Mouse (Mus musculus): Measurements from ENCODE around the gene Gsta2. TPM values are rescaled to one million over a fixed set of nuclear protein-coding genes. Genes with fewer than 3 reads are reported as not detected.

The Gsta2 gene
- polyA plus RNA-seq, 1 experiment from 2014 or later, result 1.2 TPM

DNA sequence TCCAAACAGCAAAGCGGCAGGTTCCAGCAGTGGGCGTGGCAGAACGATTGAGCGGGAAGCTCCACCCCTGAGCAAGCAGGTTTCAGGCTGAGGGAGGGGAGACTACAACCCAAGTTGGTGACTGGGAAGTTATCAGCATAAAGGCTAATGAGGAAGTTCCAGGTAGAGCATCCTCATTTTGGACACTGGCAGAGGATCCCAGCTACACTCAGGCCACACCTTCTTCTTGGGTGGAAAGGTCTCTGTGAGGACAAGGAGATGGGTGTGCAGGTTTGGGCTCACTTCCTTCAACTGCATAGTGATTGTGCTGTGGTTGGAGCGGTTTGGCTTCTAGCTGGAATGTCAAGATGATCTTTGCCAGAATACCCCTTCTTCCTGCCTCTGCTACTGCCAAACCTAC, 34.4 kb upstream of the Gsta2 start:
- Histone ChIP-seq H3K4me1 (ENCODE audit: control insufficient read depth, insufficient read depth, low read length) (no peaks in the 10 kb centered on the region), H3K9ac (replicated peaks; ENCODE audit: low read depth, low read length) (no peak overlapping the region), H3K27ac (ENCODE audit: low read length) (no peak overlapping the region), H3K27me3 (ENCODE audit: control insufficient read depth, insufficient read depth, low read length) (peaks cover 7% of the 10 kb centered on the region), H3K4me3 (ENCODE audit: low read depth, low read length) (no peak overlapping the region), H3K9me3 (ENCODE audit: control insufficient read depth, low read depth, low read length) (no peaks in the 10 kb centered on the region), H3K4me2 (replicated peaks; ENCODE audit: low read depth, low read length) (no peak overlapping the region), H3K36me3 (ENCODE audit: control insufficient read depth, insufficient read depth, low read length) (no peaks in the 10 kb centered on the region)
- WGBS, result 45% methylated on average over 5 of the region's 5 CpGs
- no peak for ATAC-seq (ENCODE audit: insufficient number of reproducible peaks, insufficient read depth, low FRiP score, low read depth)

DNA sequence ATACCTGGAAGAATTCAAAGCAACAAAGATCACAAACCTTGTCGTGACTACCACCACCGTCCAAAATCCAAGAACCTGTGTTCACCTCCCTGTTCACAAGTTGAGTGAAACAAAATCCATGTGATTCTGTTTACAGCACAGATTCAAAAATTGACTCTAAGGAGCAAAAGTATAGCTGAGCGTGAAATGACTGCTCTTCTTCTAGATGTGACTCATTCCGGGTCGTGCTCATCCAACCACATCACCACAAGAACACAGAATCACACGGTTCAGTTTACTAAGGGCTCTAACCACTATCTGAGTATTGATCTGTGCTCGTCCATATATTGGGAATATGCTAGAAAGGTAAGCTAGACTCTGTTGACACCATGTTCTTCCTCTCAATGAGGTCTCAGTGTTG, 31.4 kb upstream of the Gsta2 start:
- no peaks in the 10 kb centered on the region for H3K36me3 ChIP-seq (ENCODE audit: control insufficient read depth, insufficient read depth, low read length)
- H3K4me3 ChIP-seq (ENCODE audit: low read depth, low read length), result no peak overlapping the region
- no peaks in the 10 kb centered on the region for H3K9me3 ChIP-seq (ENCODE audit: control insufficient read depth, low read depth, low read length)
- no peak overlapping the region for H3K9ac ChIP-seq (replicated peaks; ENCODE audit: low read depth, low read length)
- H3K4me2 ChIP-seq (replicated peaks; ENCODE audit: low read depth, low read length), result no peak overlapping the region
- no peaks in the 10 kb centered on the region for H3K27me3 ChIP-seq (ENCODE audit: control insufficient read depth, insufficient read depth, low read length)
- WGBS, result 88% methylated on average over 7 of the region's 7 CpGs
- H3K4me1 ChIP-seq (ENCODE audit: control insufficient read depth, insufficient read depth, low read length), result no peaks in the 10 kb centered on the region
- ATAC-seq (ENCODE audit: insufficient number of reproducible peaks, insufficient read depth, low FRiP score, low read depth), result no peak
- H3K27ac ChIP-seq (ENCODE audit: low read length), result no peak overlapping the region

DNA sequence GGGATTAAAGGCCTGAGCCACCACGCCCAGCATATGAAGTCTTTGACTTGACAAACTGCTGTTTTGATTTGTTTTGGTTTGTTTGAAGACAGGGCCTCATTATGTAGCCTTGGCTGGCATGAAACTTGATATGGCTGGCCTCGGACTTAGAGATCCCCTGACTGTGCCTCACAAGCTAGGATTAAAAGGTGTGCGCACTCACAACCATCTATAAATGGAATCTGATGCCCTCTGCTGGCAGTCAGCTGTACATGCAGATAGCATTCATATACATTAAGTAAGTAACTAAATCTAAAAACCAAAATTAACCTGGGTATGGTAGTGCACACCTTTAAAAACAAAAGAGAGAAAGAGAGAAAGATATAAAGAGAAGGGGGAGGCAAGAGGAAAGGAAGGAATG, 30.3 kb upstream of the Gsta2 start:
- no peak overlapping the region for H3K9ac ChIP-seq (replicated peaks; ENCODE audit: low read depth, low read length)
- no peaks in the 10 kb centered on the region for H3K36me3 ChIP-seq (ENCODE audit: control insufficient read depth, insufficient read depth, low read length)
- H3K4me1 ChIP-seq (ENCODE audit: control insufficient read depth, insufficient read depth, low read length), result no peaks in the 10 kb centered on the region
- WGBS, result 46% methylated on average over 3 of the region's 3 CpGs
- H3K27me3 ChIP-seq (ENCODE audit: control insufficient read depth, insufficient read depth, low read length), result no peaks in the 10 kb centered on the region
- no peak for ATAC-seq (ENCODE audit: insufficient number of reproducible peaks, insufficient read depth, low FRiP score, low read depth)
- H3K27ac ChIP-seq (ENCODE audit: low read length), result no peak overlapping the region
- H3K9me3 ChIP-seq (ENCODE audit: control insufficient read depth, low read depth, low read length), result no peaks in the 10 kb centered on the region
- no peak overlapping the region for H3K4me3 ChIP-seq (ENCODE audit: low read depth, low read length)
- no peak overlapping the region for H3K4me2 ChIP-seq (replicated peaks; ENCODE audit: low read depth, low read length)

DNA sequence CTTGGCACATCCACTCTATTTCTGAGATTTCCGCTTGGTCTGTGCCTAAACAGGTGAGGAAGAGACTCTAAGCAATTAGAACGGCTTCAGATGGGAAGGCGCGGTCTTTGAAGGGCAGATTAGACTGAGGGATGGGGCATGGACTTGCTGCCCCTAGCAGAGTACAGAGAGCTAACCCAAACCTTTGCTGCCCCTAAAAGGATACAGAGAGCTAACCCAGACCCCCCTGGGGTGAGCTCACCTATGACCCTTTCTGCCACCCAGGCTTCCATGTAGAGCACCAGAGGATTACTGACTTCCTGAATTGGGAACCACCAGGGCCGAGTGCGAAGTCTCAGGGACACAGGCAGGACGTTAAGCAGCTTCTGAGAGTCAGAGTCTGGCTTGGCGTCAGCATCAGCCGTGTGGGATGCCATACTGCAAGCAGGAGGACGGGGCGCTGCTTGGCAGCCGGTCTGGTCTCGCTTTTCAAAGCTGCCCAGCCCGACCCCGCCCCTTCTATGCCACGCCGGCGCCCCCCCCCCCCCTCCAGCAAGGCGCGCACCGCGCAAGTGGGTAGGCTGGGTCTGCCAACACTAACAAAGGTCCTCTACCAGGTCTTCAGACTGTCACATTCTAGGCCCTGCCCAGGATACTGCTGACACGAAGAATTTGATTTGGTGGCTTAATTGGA, 22.7 kb upstream of the Gsta2 start, which contains the start of gene Ooep:
Gene Ooep, minus strand, starts transcription at position 613 of the 673 bp plus-strand sequence.
- H3K36me3 ChIP-seq (ENCODE audit: control insufficient read depth, insufficient read depth, low read length), result no peaks in the 10 kb centered on the region
- ATAC-seq (ENCODE audit: insufficient number of reproducible peaks, insufficient read depth, low FRiP score, low read depth), result peak; percentile 79
- no peak within 1 kb of the TSS for H3K27ac ChIP-seq (ENCODE audit: low read length)
- 6% methylated on average over 19 of the region's 23 CpGs for WGBS
- peaks cover 7% of the 10 kb centered on the region; the same call in 1 of the 2 replicates for H3K4me1 ChIP-seq (ENCODE audit: control insufficient read depth, insufficient read depth, low read length)
- no peaks in the 10 kb centered on the region for H3K27me3 ChIP-seq (ENCODE audit: control insufficient read depth, insufficient read depth, low read length)
- peak within 1 kb of the TSS; percentile 50 for H3K4me2 ChIP-seq (replicated peaks; ENCODE audit: low read depth, low read length)
- H3K9ac ChIP-seq (replicated peaks; ENCODE audit: low read depth, low read length), result no peak within 1 kb of the TSS
- H3K4me3 ChIP-seq (ENCODE audit: low read depth, low read length), result peak within 1 kb of the TSS; percentile 18; the same call in 1 of the 2 replicates
- no peaks in the 10 kb centered on the region for H3K9me3 ChIP-seq (ENCODE audit: control insufficient read depth, low read depth, low read length)

DNA sequence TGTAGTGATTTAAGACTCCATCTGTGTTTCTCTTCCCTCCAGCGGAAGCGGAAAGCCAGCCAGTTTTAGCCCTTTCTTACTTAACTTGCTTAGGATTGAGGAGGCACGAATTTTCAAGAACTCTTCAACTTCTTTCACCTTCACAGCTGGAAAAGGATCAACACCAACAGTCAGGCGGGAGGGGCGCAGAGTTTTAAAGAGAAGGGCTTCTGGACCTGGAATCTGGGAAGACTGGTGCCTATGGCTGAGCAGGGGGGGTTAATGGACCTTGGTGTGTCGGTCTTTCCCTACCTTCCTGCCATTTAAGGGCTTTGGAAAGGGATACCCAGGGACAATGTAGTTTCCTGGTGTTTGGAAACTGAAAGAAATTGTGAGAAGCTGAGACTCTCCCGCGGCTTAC, 22.0 kb upstream of the Gsta2 start:
- no peak overlapping the region for H3K4me3 ChIP-seq (ENCODE audit: low read depth, low read length)
- no peak overlapping the region for H3K27ac ChIP-seq (ENCODE audit: low read length)
- peak overlapping the region; percentile 50; the same call in 1 of the 2 replicates for H3K4me2 ChIP-seq (replicated peaks; ENCODE audit: low read depth, low read length)
- H3K9ac ChIP-seq (replicated peaks; ENCODE audit: low read depth, low read length), result no peak overlapping the region
- no peaks in the 10 kb centered on the region for H3K9me3 ChIP-seq (ENCODE audit: control insufficient read depth, low read depth, low read length)
- no peaks in the 10 kb centered on the region for H3K27me3 ChIP-seq (ENCODE audit: control insufficient read depth, insufficient read depth, low read length)
- H3K4me1 ChIP-seq (ENCODE audit: control insufficient read depth, insufficient read depth, low read length), result peaks cover 7% of the 10 kb centered on the region; the same call in 1 of the 2 replicates
- no peaks in the 10 kb centered on the region for H3K36me3 ChIP-seq (ENCODE audit: control insufficient read depth, insufficient read depth, low read length)
- 47% methylated on average over 8 of the region's 8 CpGs for WGBS
- no peak for ATAC-seq (ENCODE audit: insufficient number of reproducible peaks, insufficient read depth, low FRiP score, low read depth)

DNA sequence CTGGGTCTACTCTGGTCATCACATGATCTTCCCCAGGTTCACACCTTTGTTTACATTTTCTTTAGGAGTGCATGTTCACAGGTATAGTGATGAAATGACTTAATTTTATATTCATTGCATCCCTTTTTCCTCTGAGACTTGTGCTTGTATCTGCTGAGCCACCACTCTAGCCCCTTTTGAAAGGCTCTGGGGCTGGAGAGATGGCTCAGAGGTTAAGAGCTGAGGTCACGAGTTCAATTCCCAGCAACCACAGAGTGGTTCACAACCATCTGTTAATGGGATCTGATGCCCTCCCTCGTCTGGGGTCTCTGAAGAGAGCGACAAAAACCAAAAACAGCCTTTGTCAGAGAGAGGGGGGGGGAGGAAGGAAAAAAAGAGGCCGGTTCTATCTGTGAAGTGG, 19.9 kb upstream of the Gsta2 start:
- 57% methylated on average over 4 of the region's 4 CpGs for WGBS
- H3K9ac ChIP-seq (replicated peaks; ENCODE audit: low read depth, low read length), result no peak overlapping the region

DNA sequence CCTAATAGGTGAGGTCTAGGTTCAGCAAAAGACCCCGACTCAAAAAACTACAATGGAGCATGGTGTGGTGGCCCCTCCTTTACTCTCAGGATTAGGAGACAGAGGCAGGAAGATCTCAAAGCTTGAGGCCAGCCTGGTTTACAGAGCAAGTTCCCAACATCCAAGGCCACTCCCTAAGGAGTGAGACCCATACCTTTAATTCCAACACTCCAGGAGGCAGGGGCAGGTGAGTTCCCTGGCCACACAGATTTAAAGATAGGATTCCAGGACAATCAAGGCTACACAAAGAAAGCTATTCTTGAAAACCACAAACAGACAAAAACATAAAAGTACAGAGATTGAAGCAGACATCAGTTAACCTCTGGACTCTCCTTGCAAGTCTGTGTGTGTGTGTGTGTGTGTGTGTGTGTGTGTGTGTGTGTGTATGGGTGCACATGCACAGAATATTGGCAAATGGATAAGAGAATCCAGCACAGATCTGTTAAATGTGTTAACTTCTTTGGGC, 19.3 kb upstream of the Gsta2 start:
- no peak for ATAC-seq (ENCODE audit: insufficient number of reproducible peaks, insufficient read depth, low FRiP score, low read depth)
- Histone ChIP-seq H3K9me3 (ENCODE audit: control insufficient read depth, low read depth, low read length) (no peaks in the 10 kb centered on the region), H3K9ac (replicated peaks; ENCODE audit: low read depth, low read length) (no peak overlapping the region), H3K27me3 (ENCODE audit: control insufficient read depth, insufficient read depth, low read length) (no peaks in the 10 kb centered on the region), H3K4me1 (ENCODE audit: control insufficient read depth, insufficient read depth, low read length) (peaks cover 7% of the 10 kb centered on the region; the same call in 1 of the 2 replicates), H3K36me3 (ENCODE audit: control insufficient read depth, insufficient read depth, low read length) (no peaks in the 10 kb centered on the region), H3K27ac (ENCODE audit: low read length) (no peak overlapping the region), H3K4me3 (ENCODE audit: low read depth, low read length) (no peak overlapping the region), H3K4me2 (replicated peaks; ENCODE audit: low read depth, low read length) (no peak overlapping the region)
- WGBS, result 78% methylated on average over 1 of the region's 1 CpGs

More for the DNA sequence above, 19.9 kb upstream of the Gsta2 start:
- H3K4me1 ChIP-seq (ENCODE audit: control insufficient read depth, insufficient read depth, low read length), result peaks cover 7% of the 10 kb centered on the region; the same call in 1 of the 2 replicates
- H3K4me3 ChIP-seq (ENCODE audit: low read depth, low read length), result no peak overlapping the region
- no peaks in the 10 kb centered on the region for H3K27me3 ChIP-seq (ENCODE audit: control insufficient read depth, insufficient read depth, low read length)
- ATAC-seq (ENCODE audit: insufficient number of reproducible peaks, insufficient read depth, low FRiP score, low read depth), result no peak
- H3K4me2 ChIP-seq (replicated peaks; ENCODE audit: low read depth, low read length), result no peak overlapping the region
- H3K36me3 ChIP-seq (ENCODE audit: control insufficient read depth, insufficient read depth, low read length), result no peaks in the 10 kb centered on the region
- H3K9me3 ChIP-seq (ENCODE audit: control insufficient read depth, low read depth, low read length), result no peaks in the 10 kb centered on the region
- H3K27ac ChIP-seq (ENCODE audit: low read length), result no peak overlapping the region

DNA sequence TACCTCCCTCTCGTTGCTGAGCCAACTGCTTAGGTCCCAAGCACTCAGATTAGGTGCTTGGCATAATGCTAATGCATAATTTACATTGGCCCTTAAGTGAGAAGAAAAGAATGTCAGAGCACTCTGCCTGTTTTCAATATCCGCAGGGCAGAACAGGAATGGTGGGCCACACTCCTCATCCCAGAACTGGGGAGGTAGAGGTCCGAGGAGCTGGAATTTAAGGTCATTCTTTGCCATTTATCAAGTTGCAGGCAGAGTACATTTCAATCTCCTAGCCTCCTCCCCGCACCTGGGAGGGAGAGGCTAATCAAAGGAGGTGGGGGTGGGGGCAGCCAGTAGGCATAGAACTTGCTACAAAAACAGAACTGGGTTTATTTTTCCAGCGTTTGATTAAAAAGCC, 18.8 kb upstream of the Gsta2 start:
- Histone ChIP-seq H3K27ac (ENCODE audit: low read length) (no peak overlapping the region), H3K36me3 (ENCODE audit: control insufficient read depth, insufficient read depth, low read length) (no peaks in the 10 kb centered on the region), H3K4me1 (ENCODE audit: control insufficient read depth, insufficient read depth, low read length) (peaks cover 7% of the 10 kb centered on the region; the same call in 1 of the 2 replicates), H3K4me2 (replicated peaks; ENCODE audit: low read depth, low read length) (no peak overlapping the region), H3K9me3 (ENCODE audit: control insufficient read depth, low read depth, low read length) (no peaks in the 10 kb centered on the region), H3K4me3 (ENCODE audit: low read depth, low read length) (no peak overlapping the region), H3K27me3 (ENCODE audit: control insufficient read depth, insufficient read depth, low read length) (no peaks in the 10 kb centered on the region), H3K9ac (replicated peaks; ENCODE audit: low read depth, low read length) (no peak overlapping the region)
- 29% methylated on average over 5 of the region's 5 CpGs for WGBS
- no peak for ATAC-seq (ENCODE audit: insufficient number of reproducible peaks, insufficient read depth, low FRiP score, low read depth)
